Mouse (Mus musculus) stomach, embryonic 15.5 days (tissue): ENCODE results near the gene Ssrp1. TPM values are rescaled to one million over a fixed set of nuclear protein-coding genes. Genes with fewer than 3 reads are reported as not detected.

ENCODE experiments used
- ATAC-seq: fragments of 200-750 bp; cut with Nextera tagmentation; 2 replicates; pipeline ENCODE4 v1.8.0; 2017; ENCODE audit warnings: low read depth, moderate number of reproducible peaks, moderate TSS enrichment; ENCODE audit not compliant: insufficient read depth, low FRiP score
- H3K27ac ChIP-seq: fragments of 300-500 bp; sonication (generic); 2 replicates; pipeline ENCODE4 v1.5.1; 2015; ENCODE audit warnings: mild to moderate bottlenecking, inconsistent platforms
- H3K27me3 ChIP-seq: fragments of 300-500 bp; sonication (generic); replicated peaks from 2 replicates; pipeline ENCODE4 v1.6.1; 2015; ENCODE audit warnings: inconsistent platforms
- H3K36me3 ChIP-seq: fragments of 300-500 bp; sonication (generic); 2 replicates; pipeline ENCODE4 v1.6.1; 2015; ENCODE audit warnings: inconsistent platforms
- H3K4me1 ChIP-seq: fragments of 300-500 bp; sonication (generic); 2 replicates; pipeline ENCODE4 v1.6.1; 2015; ENCODE audit warnings: inconsistent platforms
- H3K4me2 ChIP-seq: fragments of 300-500 bp; sonication (generic); 2 replicates; pipeline ENCODE4 v1.6.1; 2015; ENCODE audit warnings: mild to moderate bottlenecking, inconsistent platforms
- H3K4me3 ChIP-seq: fragments of 300-500 bp; sonication (generic); replicated peaks from 2 replicates; pipeline ENCODE4 v1.5.1; 2015; ENCODE audit warnings: inconsistent platforms
- H3K9ac ChIP-seq: fragments of 300-500 bp; sonication (generic); 2 replicates; pipeline ENCODE4 v1.6.1; 2015; ENCODE audit warnings: inconsistent platforms
- H3K9me3 ChIP-seq: fragments of 300-500 bp; sonication (generic); 2 replicates; pipeline ENCODE4 v1.6.1; 2016; ENCODE audit warnings: inconsistent platforms
- WGBS: fragments of 180-500 bp; shearing (Covaris S2); methylation state at CpG from one replicate; pipeline ENCODE4 v1.1.7; 2015; 5-methylcytosine and 5-hydroxymethylcytosine counted together
- polyA plus RNA-seq: library from polyadenylated mRNA; unstranded; fragments of >200 nt; fragmentation: Nextera tagmentation; extraction: Ambion mirVana; gene quantifications from 2 replicates; pipeline ENCODE4 v1.2.1, GENCODE M21; 2015

Ssrp1 gene
- polyA plus RNA-seq, 1 experiment from 2014 or later: 242 TPM

GRCm38 (mm10) chr2:85093376-85093775 lies 56.3 kb downstream of the Ssrp1 start:
- no peak overlapping the region for H3K4me2 ChIP-seq
- peaks cover 5% of the 10 kb centered on the region; the same call in 1 of the 2 replicates for H3K4me1 ChIP-seq
- H3K9ac ChIP-seq: no peak overlapping the region
- no peaks in the 10 kb centered on the region for H3K27me3 ChIP-seq
- H3K4me3 ChIP-seq: no peak overlapping the region
- H3K9me3 ChIP-seq: no peaks in the 10 kb centered on the region
- H3K27ac ChIP-seq: no peak overlapping the region
- H3K36me3 ChIP-seq: no peaks in the 10 kb centered on the region
- 63% methylated on average over 1 of the region's 1 CpGs for WGBS
- ATAC-seq: 0 out of 2 replicates have a peak, but pooled peaks have one; percentile 37

- Histone ChIP-seq H3K4me3 (no peak overlapping the region), H3K4me2 (no peak overlapping the region), H3K9me3 (no peaks in the 10 kb centered on the region), H3K9ac (no peak overlapping the region), H3K27me3 (no peaks in the 10 kb centered on the region), H3K27ac (no peak overlapping the region), H3K36me3 (no peaks in the 10 kb centered on the region), H3K4me1 (no peaks in the 10 kb centered on the region)
- WGBS: 48% methylated on average over 5 of the region's 5 CpGs
- no peak for ATAC-seq
These were observed 58.9 kb downstream of the Ssrp1 start for GRCm38 (mm10) chr2:85095906-85096305.

Other genes starting within 250 kb of the Ssrp1 start
- gene Ube2l6, start 238.4 kb upstream of the Ssrp1 start, polyA plus RNA-seq: 52.7 and 79.0 TPM in 2 replicates
- 0.08 and 0.19 TPM in 2 replicates for gene Smtnl1, start 214.6 kb upstream of the Ssrp1 start, polyA plus RNA-seq
- 47.2 and 50.4 TPM in 2 replicates for gene Timm10, start 210.2 kb upstream of the Ssrp1 start, polyA plus RNA-seq
- 19.5 and 26.3 TPM in 2 replicates for gene Slc43a1, start 198.4 kb upstream of the Ssrp1 start, polyA plus RNA-seq
- 0.85 and 0.91 TPM in 2 replicates for gene Rtn4rl2, start 150.5 kb upstream of the Ssrp1 start, polyA plus RNA-seq
- 44.8 and 47.4 TPM in 2 replicates for gene Slc43a3, start 100.7 kb upstream of the Ssrp1 start, polyA plus RNA-seq
- gene Prg2, start 56.8 kb upstream of the Ssrp1 start, polyA plus RNA-seq: 1.8 and 4.0 TPM in 2 replicates
- gene Prg3, start 49.0 kb upstream of the Ssrp1 start, polyA plus RNA-seq: 0.51 TPM in 1 of 2 replicates, not detected in the other
- gene P2rx3, start 228 bp downstream of the Ssrp1 start, polyA plus RNA-seq: 1.4 and 1.6 TPM in 2 replicates
- gene Tnks1bp1, start 10.8 kb downstream of the Ssrp1 start, polyA plus RNA-seq: 38.6 and 48.4 TPM in 2 replicates
- gene Aplnr, start 99.0 kb downstream of the Ssrp1 start, polyA plus RNA-seq: 65.3 and 72.1 TPM in 2 replicates
- gene Lrrc55, start 160.0 kb downstream of the Ssrp1 start, polyA plus RNA-seq: 2.8 and 3.5 TPM in 2 replicates